Mouse (Mus musculus): ENCODE measurements around the gene C1rl. TPM values are rescaled to one million over a fixed set of nuclear protein-coding genes. Genes with fewer than 3 reads are reported as not detected.

The C1rl gene
- polyA plus RNA-seq, 1 experiment from 2014 or later: 0.85 TPM

Other genes with a start within 250 kb of the C1rl start
- 1.1 TPM in 2 replicates for gene Cd163, start 188.5 kb upstream of the C1rl start, polyA plus RNA-seq (2015; fragmentation: Nextera tagmentation; extraction: Ambion mirVana)
- 26.4 and 29.9 TPM in 2 replicates for gene Pex5, start 78.0 kb upstream of the C1rl start, polyA plus RNA-seq (2015; fragmentation: Nextera tagmentation; extraction: Ambion mirVana)
- gene Clstn3, start 28.3 kb upstream of the C1rl start, polyA plus RNA-seq (2015; fragmentation: Nextera tagmentation; extraction: Ambion mirVana): 2.7 and 2.9 TPM in 2 replicates
- gene C1ra, start 19.3 kb downstream of the C1rl start, polyA plus RNA-seq (2015; fragmentation: Nextera tagmentation; extraction: Ambion mirVana): 6.5 and 7.4 TPM in 2 replicates
- gene C1s1, start 49.2 kb downstream of the C1rl start, polyA plus RNA-seq (2015; fragmentation: Nextera tagmentation; extraction: Ambion mirVana): 10.1 and 11.2 TPM in 2 replicates
- gene C1rb, start 77.2 kb downstream of the C1rl start, polyA plus RNA-seq (2015; fragmentation: Nextera tagmentation; extraction: Ambion mirVana): not detected in 2 replicates
- 0.10 and 0.15 TPM in 2 replicates for gene C1s2, start 143.0 kb downstream of the C1rl start, polyA plus RNA-seq (2015; fragmentation: Nextera tagmentation; extraction: Ambion mirVana)
- 77.7 and 80.4 TPM in 2 replicates for gene Lpcat3, start 169.9 kb downstream of the C1rl start, polyA plus RNA-seq (2015; fragmentation: Nextera tagmentation; extraction: Ambion mirVana)
- gene Emg1, start 219.1 kb downstream of the C1rl start, polyA plus RNA-seq (2015; fragmentation: Nextera tagmentation; extraction: Ambion mirVana): 368 and 388 TPM in 2 replicates
- gene Phb2, start 219.2 kb downstream of the C1rl start, polyA plus RNA-seq (2015; fragmentation: Nextera tagmentation; extraction: Ambion mirVana): 321 and 329 TPM in 2 replicates
- 157 and 167 TPM in 2 replicates for gene Ptpn6, start 245.6 kb downstream of the C1rl start, polyA plus RNA-seq (2015; fragmentation: Nextera tagmentation; extraction: Ambion mirVana)
- gene Grcc10, start 248.3 kb downstream of the C1rl start, polyA plus RNA-seq (2015; fragmentation: Nextera tagmentation; extraction: Ambion mirVana): 541 and 549 TPM in 2 replicates

All from thymus, postnatal 0 days (tissue).